Mouse (Mus musculus) activated CD4-positive, CD25-positive, alpha-beta regulatory T cell, adult 4 months (primary cell): ENCODE data around the gene Helz2. TPM values are rescaled to one million over a fixed set of nuclear protein-coding genes. Genes with fewer than 3 reads are reported as not detected.

Experiments
- ATAC-seq: one replicate; pipeline ENCODE4 v1.8.0; 2017
- polyA plus RNA-seq, 2 experiments: library from polyadenylated mRNA; unstranded; fragments of 100-300 nt; shearing (Covaris generic); gene quantifications; one replicate each; pipeline ENCODE4 v1.2.1; 2017

Helz2 gene
- 10 to 100 TPM; 15.5 to 18.4 TPM for polyA plus RNA-seq

- ATAC-seq, result peak; percentile 91
Observed at GRCm38 (mm10) chr2:181241602-181242313, at the start of gene Helz2. Gene Helz2 (minus strand): TSS chr2:181242027.

GRCm38 (mm10) chr2:181290937-181291336, 49.1 kb upstream of the Helz2 start:
- no peak for ATAC-seq

DNA sequence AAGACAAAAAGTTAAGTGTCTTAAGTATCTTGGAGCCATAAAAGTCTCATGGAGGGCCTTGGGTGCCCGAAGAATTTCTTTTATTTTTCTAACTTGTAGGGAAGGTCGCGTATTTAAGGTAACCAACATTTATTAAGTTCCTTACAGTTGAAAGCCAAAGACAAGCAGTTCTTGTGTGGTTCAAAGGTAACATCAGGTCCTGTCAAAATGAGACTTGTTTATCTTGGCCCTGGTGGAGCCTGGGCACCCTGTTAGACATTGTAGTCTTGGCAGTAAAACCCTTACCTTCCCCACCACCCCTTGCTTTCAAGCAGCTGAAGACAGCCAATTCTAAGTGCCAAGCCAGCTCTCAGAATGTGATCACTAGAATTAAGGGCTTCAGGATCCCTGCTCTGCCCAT, 46.9 kb upstream of the Helz2 start:
- no peak for ATAC-seq

DNA sequence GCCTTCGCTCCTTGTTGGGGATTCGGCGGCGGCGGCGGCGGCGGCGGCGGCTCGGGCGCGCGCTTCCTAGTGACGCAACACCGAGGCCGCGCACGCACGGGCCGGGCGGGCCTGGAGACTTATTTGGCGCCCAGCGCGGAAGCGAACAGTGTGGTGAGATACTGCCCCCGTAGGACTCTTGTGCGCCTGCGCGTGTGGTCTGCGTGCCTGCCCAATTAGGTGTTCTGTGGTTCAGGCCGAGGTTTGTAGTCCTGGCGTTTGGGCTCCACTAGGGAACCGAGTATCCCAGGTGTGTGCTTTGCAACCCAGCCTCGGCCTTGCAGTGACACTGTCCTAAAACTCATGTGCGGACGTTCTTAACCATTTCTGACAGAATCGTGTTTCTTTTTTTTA, 46.1 kb upstream of the Helz2 start, which contains the start of gene Gmeb2:
Gmeb2 (minus strand) TSS at position 78 of the 393 bp plus-strand sequence.
- ATAC-seq, result peak; percentile 97

DNA sequence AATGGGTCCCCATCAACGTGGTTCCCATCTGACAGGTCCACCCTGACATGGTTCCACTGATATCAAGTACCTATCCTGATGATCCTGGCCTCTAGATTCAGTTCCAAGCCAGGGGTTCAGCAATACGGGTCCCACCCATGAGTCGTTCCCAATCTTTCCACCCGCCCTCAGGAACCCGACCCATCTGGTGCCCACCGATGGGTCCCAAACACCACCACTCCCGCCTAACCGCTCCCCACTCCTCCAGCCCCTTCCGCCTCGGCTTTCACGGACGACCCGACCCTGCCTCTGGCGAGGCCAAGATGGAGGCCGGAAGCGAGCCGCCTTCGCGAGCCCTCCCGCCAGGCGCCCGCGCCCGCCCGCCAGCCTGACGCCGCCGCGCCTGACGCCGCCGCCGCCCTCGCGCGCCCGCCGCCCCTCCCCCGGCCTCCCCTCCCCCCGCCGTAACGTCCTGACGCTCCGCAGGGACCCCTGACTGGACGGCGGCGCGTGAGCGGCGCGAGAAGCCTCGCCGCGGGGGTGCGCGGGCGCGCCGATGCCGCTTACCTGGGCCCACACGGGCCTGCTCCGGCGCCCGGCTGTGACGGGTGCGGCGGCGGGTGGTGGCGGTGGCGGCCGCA, 45.6 kb upstream of the Helz2 start:
- peak; percentile 56 for ATAC-seq

GRCm38 (mm10) chr2:181286629-181287337, 45.0 kb upstream of the Helz2 start:
- ATAC-seq, result no peak

DNA sequence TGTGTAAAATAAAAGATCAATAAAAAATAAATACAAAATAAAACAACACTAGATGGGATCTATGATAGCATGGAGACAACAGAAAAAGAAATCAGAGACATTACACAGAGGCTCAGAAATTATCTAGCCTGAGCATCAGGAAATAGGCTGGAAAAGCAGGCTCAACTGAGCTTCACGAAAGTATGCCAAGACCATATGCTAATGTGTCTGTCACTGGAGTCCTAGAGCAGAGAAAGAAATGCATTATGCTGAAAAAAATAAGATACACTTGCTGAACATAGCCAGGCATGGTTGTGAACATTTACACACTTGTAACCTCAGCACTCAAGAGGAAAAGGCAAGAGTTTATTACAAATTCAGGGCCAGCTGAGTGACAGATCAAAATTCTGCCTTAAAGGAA, 38.1 kb upstream of the Helz2 start:
- no peak for ATAC-seq

DNA sequence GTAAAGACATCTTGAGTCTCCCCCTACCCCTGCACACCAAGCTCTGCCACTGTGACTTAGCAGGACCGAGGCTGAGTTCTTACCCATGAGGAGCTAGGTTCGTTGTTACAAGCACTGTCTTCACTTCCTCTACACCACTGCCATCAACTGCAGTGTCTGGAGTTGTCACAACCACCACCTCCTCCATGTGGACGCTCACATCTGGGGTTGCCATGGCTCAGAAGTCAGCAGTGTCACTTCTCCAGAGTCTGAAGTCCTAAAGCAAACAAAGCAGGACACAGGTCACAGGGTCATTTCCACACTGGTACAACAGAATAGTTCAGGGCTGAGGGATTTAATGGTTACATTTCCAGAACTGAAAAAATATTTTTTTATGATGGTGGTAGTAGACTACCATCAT, 36.0 kb upstream of the Helz2 start:
- no peak for ATAC-seq

GRCm38 (mm10) chr2:181276766-181277165, 34.9 kb upstream of the Helz2 start:
- ATAC-seq, result no peak

- no peak for ATAC-seq
Observed at GRCm38 (mm10) chr2:181274639-181275038, 32.8 kb upstream of the Helz2 start.

DNA sequence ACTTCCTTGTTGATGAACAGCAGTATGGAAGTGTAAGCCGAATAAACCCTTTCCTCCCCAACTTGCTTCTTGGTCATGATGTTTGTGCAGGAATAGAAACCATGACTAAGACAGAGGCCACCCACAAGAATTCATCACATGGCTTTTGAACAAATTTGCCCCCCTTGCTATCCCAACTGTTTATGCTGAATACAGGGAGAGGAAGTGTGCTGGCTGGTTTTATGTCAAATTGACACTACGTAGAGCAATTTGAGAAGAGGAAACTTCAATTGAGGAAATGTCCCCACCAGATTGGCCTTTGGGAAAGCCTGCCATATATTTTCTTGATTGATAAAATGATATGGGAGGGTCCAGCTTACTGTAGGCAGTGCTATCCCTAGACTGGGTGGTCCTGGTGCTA, 32.0 kb upstream of the Helz2 start:
- ATAC-seq, result no peak

- ATAC-seq, result no peak
Observed at GRCm38 (mm10) chr2:181272092-181272491, 30.3 kb upstream of the Helz2 start.

GRCm38 (mm10) chr2:181266839-181267238, 25.0 kb upstream of the Helz2 start:
- ATAC-seq, result no peak

DNA sequence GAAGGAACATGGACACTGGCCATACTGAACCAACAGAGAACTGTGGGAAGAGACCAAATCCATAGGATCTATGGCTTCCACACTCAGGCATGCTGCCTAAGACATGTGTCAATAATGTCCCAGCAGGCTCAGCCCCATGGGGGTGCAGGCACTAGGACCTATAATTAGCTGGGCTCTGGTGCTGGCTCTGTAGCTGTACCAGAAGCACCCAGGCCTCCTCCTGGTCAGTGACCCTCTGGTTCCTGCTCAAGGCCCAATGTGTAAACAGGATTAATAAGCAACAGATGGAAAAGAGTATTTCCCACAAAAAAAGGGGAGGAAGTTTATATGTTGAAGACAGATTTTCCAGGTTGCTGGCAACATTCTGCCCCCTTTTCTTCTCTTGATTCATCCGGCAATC, 11.4 kb upstream of the Helz2 start:
- no peak for ATAC-seq

GRCm38 (mm10) chr2:181251841-181252240, 10.0 kb upstream of the Helz2 start:
- ATAC-seq, result no peak

DNA sequence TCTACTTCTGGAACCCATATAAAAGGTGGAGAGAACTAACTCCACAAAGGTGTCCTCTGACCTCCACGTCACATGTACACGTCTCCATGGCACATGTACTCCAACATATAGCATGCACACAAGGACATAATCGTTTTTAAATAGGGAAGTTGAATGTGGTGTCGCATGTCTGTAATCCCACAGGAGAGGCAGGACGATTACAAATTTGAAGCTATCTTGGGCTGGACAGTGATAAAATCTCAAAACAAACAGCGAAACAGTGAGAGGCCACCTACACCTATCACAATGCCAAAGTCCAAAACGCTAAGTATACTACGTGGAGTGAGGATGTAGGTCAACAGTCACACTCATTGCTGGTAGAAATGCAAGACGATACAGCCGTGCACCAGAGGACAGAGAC, 7.4 kb upstream of the Helz2 start:
- ATAC-seq, result no peak

DNA sequence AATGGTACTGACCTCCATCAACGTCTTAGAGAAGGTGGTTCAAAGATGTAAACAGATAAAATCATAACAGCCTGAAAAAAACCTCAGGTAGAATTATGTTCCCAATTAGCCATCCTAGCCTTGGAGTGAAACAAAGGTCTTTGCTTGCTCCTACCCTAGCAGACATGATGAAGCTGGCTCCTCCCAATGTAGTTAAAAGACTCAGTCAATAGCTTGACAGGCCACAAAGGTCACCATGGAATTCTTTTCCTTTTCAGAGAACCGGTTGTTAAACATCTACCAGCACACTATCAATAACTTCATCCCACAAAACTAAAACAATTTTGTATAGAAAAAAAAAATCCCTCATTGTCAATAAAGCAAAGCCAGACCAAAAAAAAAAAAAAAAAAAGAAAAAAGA, 3.2 kb upstream of the Helz2 start:
- ATAC-seq, result no peak

DNA sequence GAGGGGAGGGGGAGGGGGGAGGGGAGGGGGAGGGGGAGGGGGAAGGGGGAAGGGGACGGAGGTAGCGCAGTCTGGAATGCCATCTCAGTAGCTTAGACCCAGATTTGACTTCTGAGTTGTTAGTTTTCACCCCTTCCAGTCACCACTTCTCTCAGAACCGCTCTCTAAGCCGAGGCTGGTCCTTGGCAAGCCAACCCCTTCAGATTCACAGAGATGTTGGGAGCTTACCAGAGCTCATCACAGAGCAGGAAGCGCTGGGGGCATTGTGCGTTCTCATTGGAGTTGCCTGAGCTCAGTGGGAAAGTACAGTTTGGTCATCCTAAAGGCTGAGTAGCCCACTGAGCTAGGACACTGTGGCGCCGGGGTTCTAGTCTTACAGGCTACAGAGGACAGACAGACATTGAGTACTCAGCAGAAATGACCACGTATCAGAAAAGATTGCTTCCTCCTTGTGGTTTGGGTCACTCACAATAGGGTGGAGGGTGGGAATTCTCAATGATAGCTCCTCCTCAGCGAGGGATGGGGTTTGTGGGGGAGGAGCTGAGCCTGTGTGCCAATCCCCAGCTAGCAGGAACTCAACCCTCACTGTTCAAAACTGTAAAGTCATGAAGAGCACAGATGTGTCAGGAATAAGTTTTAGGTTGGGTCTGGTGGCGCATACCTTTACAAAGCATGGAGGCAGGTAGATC, 2.0 kb upstream of the Helz2 start:
- ATAC-seq, result no peak

DNA sequence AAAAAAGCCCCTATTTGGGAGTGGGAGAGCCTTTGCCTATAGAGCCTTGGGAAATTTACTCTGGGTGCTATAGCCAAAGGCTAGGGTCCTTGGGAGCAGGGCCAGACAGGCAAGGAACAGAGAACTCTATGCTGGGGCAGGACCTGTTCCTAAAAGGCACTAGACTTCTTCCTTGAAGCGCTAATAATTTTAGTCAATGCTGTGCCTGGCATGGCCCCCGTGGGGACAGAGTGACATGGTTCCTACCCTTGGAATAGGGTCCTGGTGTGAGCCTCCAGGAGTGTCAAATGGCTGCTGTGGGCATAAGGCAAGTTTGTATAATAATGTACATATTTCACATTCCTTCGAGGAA, 463 bp upstream of the Helz2 start:
- no peak for ATAC-seq

- no peak for ATAC-seq
Observed at GRCm38 (mm10) chr2:181240806-181241440, 904 bp downstream of the Helz2 start.

DNA sequence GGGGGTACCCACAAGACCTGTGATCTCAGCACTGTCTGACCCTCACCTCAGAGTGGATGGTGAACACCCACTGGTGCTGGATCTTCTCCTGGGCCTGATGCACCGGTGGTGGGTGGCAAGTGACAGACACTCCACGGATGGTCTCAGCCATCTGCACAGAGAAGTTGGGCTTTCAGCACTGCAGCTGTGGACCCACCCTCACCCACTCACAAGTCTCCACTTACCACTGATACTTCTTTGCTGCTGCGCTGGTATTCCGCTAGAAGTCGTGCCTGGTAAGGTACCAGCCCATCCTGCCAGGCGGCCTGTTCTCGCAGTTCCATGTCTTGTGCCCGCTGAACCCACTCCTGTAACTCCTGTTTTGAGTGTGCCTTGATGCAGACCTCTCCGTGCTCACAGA, 2.6 kb downstream of the Helz2 start:
- no peak for ATAC-seq

- ATAC-seq, result no peak
Observed at GRCm38 (mm10) chr2:181238861-181239260, 3.0 kb downstream of the Helz2 start.

DNA sequence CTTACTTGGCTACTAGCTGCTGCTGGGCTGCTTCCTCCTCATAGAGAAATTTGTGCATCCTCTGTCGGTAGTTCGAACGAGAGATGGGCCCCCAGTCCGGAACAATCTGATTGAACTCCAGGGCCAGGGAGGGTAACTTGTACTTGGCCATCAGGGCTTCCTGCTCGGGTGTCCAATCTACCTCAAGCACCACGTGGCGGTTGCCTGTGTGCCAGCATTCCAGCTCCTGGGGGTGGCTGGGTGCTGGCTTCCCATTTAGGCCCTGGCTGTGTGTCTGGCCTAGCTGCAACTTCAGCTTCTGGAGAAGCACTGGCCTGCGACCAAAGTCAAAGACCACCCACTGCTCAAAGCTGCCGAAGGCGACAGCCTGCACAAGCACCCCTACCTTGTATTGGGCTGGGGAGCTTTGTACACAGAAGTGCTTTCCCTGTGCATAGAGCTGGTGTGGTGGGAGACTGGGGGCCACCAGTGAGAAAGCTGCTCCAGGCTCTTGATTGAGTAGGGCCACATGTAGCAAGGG, 3.7 kb downstream of the Helz2 start:
- no peak for ATAC-seq
